13 mouse cellular contexts compared by ENCODE assay signal in the genomic region with DNA sequence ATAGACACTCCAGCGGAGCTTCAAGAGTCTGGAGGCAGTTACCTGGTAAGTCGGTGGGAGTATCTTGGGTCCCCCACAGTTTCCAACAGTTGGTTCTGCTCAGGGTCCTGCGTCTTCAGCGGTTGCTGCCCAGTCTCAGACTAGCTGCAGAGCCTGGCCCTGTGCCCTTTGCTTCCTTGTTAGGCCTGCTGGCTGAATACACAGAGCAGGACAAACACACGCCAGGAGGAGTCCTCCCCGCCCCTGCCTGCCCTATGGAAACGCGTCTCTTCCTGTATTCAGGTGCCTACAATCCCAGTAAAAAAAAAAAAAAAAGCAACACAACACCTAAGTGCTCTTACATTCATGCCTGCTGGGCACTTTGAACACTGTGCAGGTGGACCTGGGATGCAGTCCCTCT. TPM values are rescaled to one million over a fixed set of nuclear protein-coding genes. Genes with fewer than 3 reads are reported as not detected.
DNase-seq lines count a peak whose midpoint lies in the region; ATAC-seq and TF ChIP-seq lines count a peak whose summit lies in the region.
"Had no signal": no experiment of that assay in that cellular context is flagged by ENCODE, and none has a peak within 500 bp of the region (broad histone marks: within the 10 kb centered on the region; RNA-seq: fewer than 3 reads in every experiment).

A gene (minus strand): TSS at position 142 of the 400 bp plus-strand sequence.

- no peak for ATAC-seq in midbrain, embryonic 14.5 days (ENCODE audit: low FRiP score, low TSS enrichment)
- no peak for ATAC-seq in midbrain, embryonic 11.5 days (ENCODE audit: low FRiP score)
- peak; percentile 54; the same call in 1 of the 2 replicates for ATAC-seq in intestine, postnatal 0 days
- ATAC-seq in stomach, embryonic 15.5 days (ENCODE audit: insufficient read depth, low FRiP score, low read depth), result peak; percentile 68; the same call in 1 of the 2 replicates

- no peak within 1 kb of the TSS for H3K9ac ChIP-seq in midbrain, embryonic 14.5 days (replicated peaks; ENCODE audit: low read length)
- no peak within 1 kb of the TSS for H3K9ac ChIP-seq in midbrain, embryonic 11.5 days (ENCODE audit: low read length)
- H3K9ac ChIP-seq in intestine, postnatal 0 days (ENCODE audit: low read depth, low read length), result no peak within 1 kb of the TSS
- no peak within 1 kb of the TSS for H3K9ac ChIP-seq in stomach, embryonic 15.5 days

- DNase-seq in midbrain, embryonic 14.5 days, result no peak
- DNase-seq in midbrain, embryonic 11.5 days (ENCODE audit: low spot score, missing footprints), result no peak
- no peak for DNase-seq in left cerebral cortex, postnatal 36 days (ENCODE audit: low spot score in 2 of 2)
- DNase-seq in B cell, adult 2 months, result no peak
- no peak for DNase-seq in cerebellum, adult 11-12 months
- DNase-seq: adrenal gland, adult 8-10 months; cerebellum, adult 11 months had no signal

- no peak within 1 kb of the TSS for H3K4me3 ChIP-seq in midbrain, embryonic 14.5 days (replicated peaks; ENCODE audit: low read depth, low read length)
- H3K4me3 ChIP-seq in midbrain, embryonic 11.5 days (ENCODE audit: low read depth, low read length), result no peak within 1 kb of the TSS
- no peak within 1 kb of the TSS for H3K4me3 ChIP-seq in intestine, postnatal 0 days (ENCODE audit: low read depth, low read length)
- H3K4me3 ChIP-seq in stomach, embryonic 15.5 days (replicated peaks), result no peak within 1 kb of the TSS
- H3K4me3 ChIP-seq: myocyte had no signal

- H3K9me3 ChIP-seq in midbrain, embryonic 14.5 days (ENCODE audit: control insufficient read depth, low read length), result no peaks in the 10 kb centered on the region
- no peaks in the 10 kb centered on the region for H3K9me3 ChIP-seq in midbrain, embryonic 11.5 days (ENCODE audit: control insufficient read depth, low read length)
- H3K9me3 ChIP-seq in intestine, postnatal 0 days (ENCODE audit: control insufficient read depth), result no peaks in the 10 kb centered on the region
- no peaks in the 10 kb centered on the region for H3K9me3 ChIP-seq in stomach, embryonic 15.5 days

- intact Hi-C loops in left cerebral cortex, postnatal 36 days (cut with DNase I), result no loop called here

- H3K4me2 ChIP-seq in midbrain, embryonic 14.5 days (ENCODE audit: low read length), result no peak within 1 kb of the TSS
- no peak within 1 kb of the TSS for H3K4me2 ChIP-seq in midbrain, embryonic 11.5 days
- H3K4me2 ChIP-seq in intestine, postnatal 0 days (replicated peaks; ENCODE audit: low read depth), result no peak within 1 kb of the TSS
- H3K4me2 ChIP-seq in stomach, embryonic 15.5 days, result no peak within 1 kb of the TSS

- no peaks in the 10 kb centered on the region for H3K36me3 ChIP-seq in midbrain, embryonic 14.5 days (ENCODE audit: control insufficient read depth, insufficient read depth, low read length)
- H3K36me3 ChIP-seq in midbrain, embryonic 11.5 days (ENCODE audit: control insufficient read depth, insufficient read depth, low read length), result no peaks in the 10 kb centered on the region
- H3K36me3 ChIP-seq in intestine, postnatal 0 days (ENCODE audit: control insufficient read depth, insufficient read depth), result no peaks in the 10 kb centered on the region
- H3K36me3 ChIP-seq in stomach, embryonic 15.5 days, result no peaks in the 10 kb centered on the region
- H3K36me3 ChIP-seq: G1E had no signal

- 81% methylated on average over 8 of the region's 8 CpGs for WGBS in midbrain, embryonic 14.5 days
- WGBS in midbrain, embryonic 11.5 days, result 87% methylated on average over 8 of the region's 8 CpGs
- WGBS in intestine, postnatal 0 days, result 47% methylated on average over 8 of the region's 8 CpGs
- 66% methylated on average over 8 of the region's 8 CpGs for WGBS in stomach, embryonic 15.5 days

- no peaks in the 10 kb centered on the region for H3K4me1 ChIP-seq in midbrain, embryonic 14.5 days (ENCODE audit: control insufficient read depth, insufficient read depth, low read length)
- no peaks in the 10 kb centered on the region for H3K4me1 ChIP-seq in midbrain, embryonic 11.5 days (ENCODE audit: control insufficient read depth, insufficient read depth, low read length)
- H3K4me1 ChIP-seq in intestine, postnatal 0 days (replicated peaks; ENCODE audit: control insufficient read depth, insufficient read depth, low read length), result no peaks in the 10 kb centered on the region
- no peaks in the 10 kb centered on the region for H3K4me1 ChIP-seq in stomach, embryonic 15.5 days

- H3K27ac ChIP-seq in midbrain, embryonic 14.5 days (replicated peaks; ENCODE audit: low read depth, low read length), result no peak within 1 kb of the TSS
- no peak within 1 kb of the TSS for H3K27ac ChIP-seq in midbrain, embryonic 11.5 days (ENCODE audit: low read depth, low read length)
- no peak within 1 kb of the TSS for H3K27ac ChIP-seq in intestine, postnatal 0 days (ENCODE audit: low read depth, low read length)
- peak within 1 kb of the TSS; percentile 44; the same call in 1 of the 2 replicates for H3K27ac ChIP-seq in stomach, embryonic 15.5 days
- H3K27ac ChIP-seq: kidney, postnatal 0 days; macrophage had no signal

- H3K27me3 ChIP-seq in midbrain, embryonic 14.5 days (ENCODE audit: control insufficient read depth, insufficient read depth, low read length), result no peaks in the 10 kb centered on the region
- H3K27me3 ChIP-seq in midbrain, embryonic 11.5 days (ENCODE audit: control insufficient read depth, insufficient read depth, low read length), result no peaks in the 10 kb centered on the region
- no peaks in the 10 kb centered on the region for H3K27me3 ChIP-seq in intestine, postnatal 0 days (replicated peaks; ENCODE audit: control insufficient read depth, insufficient read depth, low read length)
- H3K27me3 ChIP-seq in stomach, embryonic 15.5 days (replicated peaks), result no peaks in the 10 kb centered on the region

- TF ChIP-seq CTCF in intestine, postnatal 0 days (IDR thresholded peaks at IDR 0.05; ENCODE audit: low read depth), result no peak

RNA-seq across cellular contexts. Expression of the gene that starts here (rescaled TPM):
- polyA plus RNA-seq in midbrain, embryonic 14.5 days (2014; fragmentation: Nextera tagmentation; extraction: Ambion mirVana), result 7.2 and 13.0 TPM in 2 replicates
- polyA plus RNA-seq in midbrain, embryonic 11.5 days (2014; fragmentation: Nextera tagmentation; extraction: Ambion mirVana), result 2.4 and 2.7 TPM in 2 replicates
- polyA plus RNA-seq in intestine, postnatal 0 days (2015; fragmentation: Nextera tagmentation; extraction: Ambion mirVana), result 4.7 and 5.6 TPM in 2 replicates
- total RNA-seq in left cerebral cortex, postnatal 36 days (2021), result 10 to 100 TPM; 55.7 to 69.9 TPM
- 3.0 and 4.5 TPM in 2 replicates for polyA plus RNA-seq in stomach, embryonic 15.5 days (2015; fragmentation: Nextera tagmentation; extraction: Ambion mirVana)
- polyA plus RNA-seq: G1E, macrophage had no signal

Comparison
In these comparisons a context has a peak if more than half of its experiments do, and no peak if none do; other contexts are left out.
1. ATAC-seq: peak in intestine, postnatal 0 days (single experiment) and stomach, embryonic 15.5 days (single experiment); none in midbrain, embryonic 14.5 days (single experiment) and midbrain, embryonic 11.5 days (single experiment).